9 mouse cellular contexts compared by ENCODE assay signal in the genomic region with DNA sequence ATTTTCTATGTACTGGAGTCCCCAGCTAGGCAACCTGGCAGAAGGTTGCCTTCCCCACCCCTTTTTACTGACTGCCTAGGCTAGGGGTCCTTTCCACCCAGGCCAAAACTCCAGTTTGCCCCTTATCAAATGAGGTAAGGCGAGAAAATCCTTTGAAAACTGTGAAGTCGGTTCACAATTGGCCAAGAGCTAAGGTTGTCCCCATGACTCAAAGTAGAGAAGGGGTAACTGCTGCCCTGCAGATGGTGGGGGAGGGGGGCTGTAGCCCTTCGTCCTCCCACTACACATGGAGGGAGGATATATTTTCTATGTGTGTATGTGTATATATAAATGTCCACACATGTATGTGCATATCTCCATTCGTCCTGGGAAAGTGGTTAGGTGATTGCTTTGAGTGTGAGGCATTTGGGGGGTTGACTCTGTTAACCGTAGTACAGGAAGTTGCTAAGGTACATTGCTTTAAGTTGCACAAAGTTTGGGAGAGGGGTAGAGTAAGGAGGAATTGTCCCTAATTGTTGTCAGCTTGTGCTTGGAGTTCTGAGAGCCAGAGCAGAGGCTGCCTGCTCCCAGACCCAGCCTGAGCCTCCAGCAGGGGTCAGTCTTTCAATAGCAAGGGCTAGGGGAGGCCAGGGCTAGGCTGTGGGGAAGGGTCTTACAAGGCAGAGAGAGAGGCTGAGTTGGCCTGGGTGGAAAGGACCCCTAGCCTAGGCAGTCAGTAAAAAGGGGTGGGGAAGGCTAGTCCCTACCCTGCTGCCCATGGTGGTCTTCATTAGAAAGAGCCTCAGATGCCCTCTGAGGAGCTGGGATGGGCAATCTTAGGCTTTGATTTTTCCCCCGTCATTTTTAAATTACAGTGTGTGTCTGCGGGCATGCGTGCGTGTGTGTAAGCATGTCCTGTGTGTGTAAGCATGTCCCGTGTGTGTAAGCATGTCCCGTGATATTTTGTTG. TPM values are rescaled to one million over a fixed set of nuclear protein-coding genes. Genes with fewer than 3 reads are reported as not detected.
DNase-seq lines count a peak whose midpoint lies in the region; ATAC-seq and TF ChIP-seq lines count a peak whose summit lies in the region.
"Had no signal": no experiment of that assay in that cellular context is flagged by ENCODE, and none has a peak within 500 bp of the region (broad histone marks: within the 10 kb centered on the region; RNA-seq: fewer than 3 reads in every experiment).

No protein-coding gene starts in this region.

- H3K27me3 ChIP-seq in kidney, embryonic 14.5 days (ENCODE audit: control insufficient read depth, insufficient read depth, low read length) = no peaks in the 10 kb centered on the region
- H3K27me3 ChIP-seq in embryonic facial prominence, embryonic 14.5 days (replicated peaks; ENCODE audit: control insufficient read depth, insufficient read depth, low read length) = no peaks in the 10 kb centered on the region
- H3K27me3 ChIP-seq in limb, embryonic 12.5 days = no peaks in the 10 kb centered on the region
- H3K27me3 ChIP-seq: megakaryocyte, embryonic 14.5 days had no signal

- H3K4me3 ChIP-seq in kidney, embryonic 14.5 days (ENCODE audit: low read length) = no peak overlapping the region
- H3K4me3 ChIP-seq in embryonic facial prominence, embryonic 14.5 days (ENCODE audit: low read depth, low read length) = no peak overlapping the region
- peak overlapping the region; percentile 11; the same call in 1 of the 2 replicates for H3K4me3 ChIP-seq in limb, embryonic 12.5 days (replicated peaks)
- no peak overlapping the region for H3K4me3 ChIP-seq in olfactory bulb, adult 2 months (ENCODE audit: insufficient read depth, low read depth, low read length)
- H3K4me3 ChIP-seq: megakaryocyte, embryonic 14.5 days had no signal

- no peaks in the 10 kb centered on the region for H3K9me3 ChIP-seq in kidney, embryonic 14.5 days (ENCODE audit: control insufficient read depth, low read length)
- H3K9me3 ChIP-seq in embryonic facial prominence, embryonic 14.5 days (ENCODE audit: control insufficient read depth, low read length) = no peaks in the 10 kb centered on the region
- no peaks in the 10 kb centered on the region for H3K9me3 ChIP-seq in limb, embryonic 12.5 days
- H3K9me3 ChIP-seq: megakaryocyte, embryonic 14.5 days had no signal

- no peak overlapping the region for H3K4me2 ChIP-seq in kidney, embryonic 14.5 days (replicated peaks; ENCODE audit: low read depth, low read length)
- H3K4me2 ChIP-seq in embryonic facial prominence, embryonic 14.5 days (ENCODE audit: low read depth, low read length) = no peak overlapping the region
- peak overlapping the region; percentile 20 for H3K4me2 ChIP-seq in limb, embryonic 12.5 days

- 79% methylated on average over 11 of the region's 11 CpGs for WGBS in kidney, embryonic 14.5 days
- 68% methylated on average over 11 of the region's 11 CpGs for WGBS in embryonic facial prominence, embryonic 14.5 days
- 74% methylated on average over 11 of the region's 11 CpGs for WGBS in limb, embryonic 12.5 days
- WGBS in olfactory bulb, adult 2 months = 55% methylated on average over 11 of the region's 11 CpGs

- H3K27ac ChIP-seq in kidney, embryonic 14.5 days (ENCODE audit: low read depth, low read length) = no peak overlapping the region
- H3K27ac ChIP-seq in embryonic facial prominence, embryonic 14.5 days (replicated peaks; ENCODE audit: low read depth, low read length) = no peak overlapping the region
- H3K27ac ChIP-seq in limb, embryonic 12.5 days = no peak overlapping the region
- no peak overlapping the region for H3K27ac ChIP-seq in olfactory bulb, adult 2 months (ENCODE audit: insufficient read depth, low read depth, low read length)

- H3K4me1 ChIP-seq in kidney, embryonic 14.5 days (ENCODE audit: control insufficient read depth, insufficient read depth, low read length) = peaks cover 18% of the 10 kb centered on the region
- peaks cover 6% of the 10 kb centered on the region; the same call in 1 of the 2 replicates for H3K4me1 ChIP-seq in embryonic facial prominence, embryonic 14.5 days (ENCODE audit: control insufficient read depth, insufficient read depth, low read length)
- H3K4me1 ChIP-seq in limb, embryonic 12.5 days (replicated peaks) = peaks cover 34% of the 10 kb centered on the region
- peaks cover 35% of the 10 kb centered on the region for H3K4me1 ChIP-seq in olfactory bulb, adult 2 months (ENCODE audit: control insufficient read depth, insufficient read depth, low read length)

- TF ChIP-seq POLR2A in olfactory bulb, adult 2 months (IDR thresholded peaks at IDR 0.05; ENCODE audit: insufficient read depth, low read depth, low read length) = no peak

- no peak overlapping the region for H3K9ac ChIP-seq in kidney, embryonic 14.5 days (ENCODE audit: low read depth, low read length)
- H3K9ac ChIP-seq in embryonic facial prominence, embryonic 14.5 days (ENCODE audit: low read depth, low read length) = peak overlapping the region; percentile 15; the same call in 1 of the 2 replicates
- H3K9ac ChIP-seq in limb, embryonic 12.5 days (replicated peaks) = peak overlapping the region; percentile 31; the same call in 1 of the 2 replicates

- no peak for ATAC-seq in kidney, embryonic 14.5 days (ENCODE audit: low FRiP score, low TSS enrichment)
- ATAC-seq in embryonic facial prominence, embryonic 14.5 days (ENCODE audit: low read depth) = peak; percentile 38; the same call in 1 of the 2 replicates
- ATAC-seq in limb, embryonic 12.5 days (ENCODE audit: insufficient number of reproducible peaks, insufficient read depth, low FRiP score, low TSS enrichment, low read depth) = no peak

- H3K36me3 ChIP-seq in kidney, embryonic 14.5 days (ENCODE audit: control insufficient read depth, insufficient read depth, low read length) = peaks cover 10% of the 10 kb centered on the region
- peaks cover 16% of the 10 kb centered on the region; the same call in 1 of the 2 replicates for H3K36me3 ChIP-seq in embryonic facial prominence, embryonic 14.5 days (ENCODE audit: control insufficient read depth, insufficient read depth, low read length)
- peaks cover 32% of the 10 kb centered on the region for H3K36me3 ChIP-seq in limb, embryonic 12.5 days

- TF ChIP-seq CTCF in olfactory bulb, adult 2 months (IDR thresholded peaks at IDR 0.05; ENCODE audit: insufficient read depth, low read depth, low read length) = 0 out of 2 replicates have a peak, but pooled peaks have one; percentile 35

- DNase-seq in kidney, postnatal 25 days = peak; percentile 38 to 60
- peak; percentile 46 for DNase-seq in R1 (ENCODE audit: low read depth, low spot score)
- DNase-seq in embryonic facial prominence, embryonic 14.5 days (ENCODE audit: low spot score) = peak; percentile 44
- DNase-seq in yolk sac, embryonic 10.5 days (ENCODE audit: low spot score) = no peak
- no peak for DNase-seq in left cerebral cortex, adult 9 months (ENCODE audit: low spot score in 2 of 2)

RNA-seq across cellular contexts. Expression of a gene that starts 5.2 kb away (rescaled TPM):
- polyA plus RNA-seq in kidney, embryonic 14.5 days (2014; fragmentation: Nextera tagmentation; extraction: Ambion mirVana) = 16.0 and 18.6 TPM in 2 replicates
- polyA plus RNA-seq in embryonic facial prominence, embryonic 14.5 days (2014; fragmentation: Nextera tagmentation; extraction: Ambion mirVana) = 8.9 and 9.4 TPM in 2 replicates
- 17.0 and 17.7 TPM in 2 replicates for polyA plus RNA-seq in limb, embryonic 12.5 days (2016; fragmentation: Nextera tagmentation; extraction: Ambion mirVana)
- polyA plus RNA-seq in olfactory bulb, adult 2 months (2012; ENCODE audit: insufficient read depth, insufficient read length, low replicate concordance, missing spikeins) = not detected in 2 replicates

RNA-seq across cellular contexts. Expression of a gene that starts 10.8 kb away (rescaled TPM):
- 57.8 and 69.5 TPM in 2 replicates for polyA plus RNA-seq in kidney, embryonic 14.5 days (2014; fragmentation: Nextera tagmentation; extraction: Ambion mirVana)
- polyA plus RNA-seq in embryonic facial prominence, embryonic 14.5 days (2014; fragmentation: Nextera tagmentation; extraction: Ambion mirVana) = 49.8 and 52.0 TPM in 2 replicates
- polyA plus RNA-seq in limb, embryonic 12.5 days (2016; fragmentation: Nextera tagmentation; extraction: Ambion mirVana) = 48.0 and 52.7 TPM in 2 replicates
- not detected in 2 replicates for polyA plus RNA-seq in olfactory bulb, adult 2 months (2012; ENCODE audit: insufficient read depth, insufficient read length, low replicate concordance, missing spikeins)

RNA-seq across cellular contexts. Expression of a gene that starts 19.9 kb away (rescaled TPM):
- polyA plus RNA-seq in kidney, embryonic 14.5 days (2014; fragmentation: Nextera tagmentation; extraction: Ambion mirVana) = not detected in 2 replicates
- 0.30 TPM in 1 of 2 replicates, not detected in the other for polyA plus RNA-seq in embryonic facial prominence, embryonic 14.5 days (2014; fragmentation: Nextera tagmentation; extraction: Ambion mirVana)
- polyA plus RNA-seq in limb, embryonic 12.5 days (2016; fragmentation: Nextera tagmentation; extraction: Ambion mirVana) = 0.71 TPM in 1 of 2 replicates, not detected in the other
- not detected in 2 replicates for polyA plus RNA-seq in olfactory bulb, adult 2 months (2012; ENCODE audit: insufficient read depth, insufficient read length, low replicate concordance, missing spikeins)

RNA-seq across cellular contexts. Expression of a gene that starts 20.2 kb away (rescaled TPM):
- polyA plus RNA-seq in kidney, embryonic 14.5 days (2014; fragmentation: Nextera tagmentation; extraction: Ambion mirVana) = 427 and 433 TPM in 2 replicates
- 430 and 472 TPM in 2 replicates for polyA plus RNA-seq in embryonic facial prominence, embryonic 14.5 days (2014; fragmentation: Nextera tagmentation; extraction: Ambion mirVana)
- 337 and 349 TPM in 2 replicates for polyA plus RNA-seq in limb, embryonic 12.5 days (2016; fragmentation: Nextera tagmentation; extraction: Ambion mirVana)
- polyA plus RNA-seq in olfactory bulb, adult 2 months (2012; ENCODE audit: insufficient read depth, insufficient read length, low replicate concordance, missing spikeins) = not detected in 2 replicates

RNA-seq across cellular contexts. Expression of a gene that starts 36.3 kb away (rescaled TPM):
- 0.17 and 0.60 TPM in 2 replicates for polyA plus RNA-seq in kidney, embryonic 14.5 days (2014; fragmentation: Nextera tagmentation; extraction: Ambion mirVana)
- polyA plus RNA-seq in embryonic facial prominence, embryonic 14.5 days (2014; fragmentation: Nextera tagmentation; extraction: Ambion mirVana) = 0.21 and 0.26 TPM in 2 replicates
- 0.04 and 0.08 TPM in 2 replicates for polyA plus RNA-seq in limb, embryonic 12.5 days (2016; fragmentation: Nextera tagmentation; extraction: Ambion mirVana)
- polyA plus RNA-seq in olfactory bulb, adult 2 months (2012; ENCODE audit: insufficient read depth, insufficient read length, low replicate concordance, missing spikeins) = not detected in 2 replicates

Comparison
In these comparisons a context has a peak if more than half of its experiments do, and no peak if none do; other contexts are left out.
1. DNase-seq: peak in kidney, postnatal 25 days (2 of 2), R1 (single experiment) and embryonic facial prominence, embryonic 14.5 days (single experiment); none in yolk sac, embryonic 10.5 days (single experiment) and left cerebral cortex, adult 9 months (0 of 2).